ENCODE assay signal across 7 mouse cellular contexts in genomic region chr10:76728369-76728768, GRCm38 (mm10). TPM values are rescaled to one million over a fixed set of nuclear protein-coding genes. Genes with fewer than 3 reads are reported as not detected.
DNase-seq lines count a peak whose midpoint lies in the region; TF ChIP-seq lines count a peak whose summit lies in the region.

No protein-coding gene starts in this region.

- peak; percentile 69 for TF ChIP-seq CTCF in C2C12 (IDR thresholded peaks at IDR 0.05; ENCODE audit: control insufficient read depth, insufficient read depth, insufficient read length)
- peak; percentile 77 for TF ChIP-seq CTCF in heart, adult 2 months (IDR thresholded peaks at IDR 0.05)

- H3K27me3 ChIP-seq in C2C12 (ENCODE audit: control insufficient read depth, insufficient read depth, insufficient read length): no peaks in the 10 kb centered on the region
- no peaks in the 10 kb centered on the region for H3K27me3 ChIP-seq in heart, adult 2 months (ENCODE audit: control insufficient read depth, insufficient read depth, low read length)

- peaks cover 15% of the 10 kb centered on the region for H3K4me1 ChIP-seq in heart, adult 2 months (ENCODE audit: control insufficient read depth, insufficient read depth, low read length)

- peak; percentile 18 for DNase-seq in Muller cell, postnatal 12 days (ENCODE audit: inconsistent ontology term)
- DNase-seq in embryo, embryonic 10 days (ENCODE audit: low spot score): peak; percentile 87
- peak; percentile 78 to 82 for DNase-seq in heart, adult 2 months
- peak; percentile 67 to 77 for DNase-seq in kidney, postnatal 25 days
- peak; percentile 92 for DNase-seq in lung, postnatal 14 days
- DNase-seq in telencephalon, adult 2 months (ENCODE audit: low read depth, low spot score): peak; percentile 24

- no peaks in the 10 kb centered on the region for H3K79me2 ChIP-seq in C2C12 (ENCODE audit: control insufficient read depth, insufficient read depth)
- H3K79me2 ChIP-seq in heart, adult 2 months (replicated peaks; ENCODE audit: control insufficient read depth, insufficient read depth, low read length): no peaks in the 10 kb centered on the region

- no peak for TF ChIP-seq EP300 in heart, adult 2 months (IDR thresholded peaks at IDR 0.05; ENCODE audit: insufficient read depth, low read depth, low read length)

- H3K9ac ChIP-seq in heart, adult 2 months (ENCODE audit: low read depth, low read length): no peak overlapping the region

- H3K36me3 ChIP-seq in C2C12 (ENCODE audit: control insufficient read depth, insufficient read depth): no peaks in the 10 kb centered on the region
- no peaks in the 10 kb centered on the region for H3K36me3 ChIP-seq in heart, adult 2 months (ENCODE audit: control insufficient read depth, insufficient read depth, low read length)

- no peak overlapping the region; the same call in 1 of the 2 replicates for H3K27ac ChIP-seq in heart, adult 2 months

- H3K4me3 ChIP-seq in C2C12 (ENCODE audit: insufficient read depth, poor library complexity, severe bottlenecking): no peak overlapping the region
- no peak overlapping the region for H3K4me3 ChIP-seq in heart, adult 2 months

- 24% methylated on average over 11 of the region's 11 CpGs for WGBS in heart, adult 2 months

- no peak overlapping the region for H3ac ChIP-seq in C2C12 (ENCODE audit: control insufficient read depth, insufficient read length, low read depth)

- no peak for TF ChIP-seq POLR2A in heart, adult 2 months (IDR thresholded peaks at IDR 0.05; ENCODE audit: insufficient read depth, low read depth, low read length)

- no peaks in the 10 kb centered on the region for H3K79me3 ChIP-seq in C2C12 (ENCODE audit: low read depth)

- intact Hi-C loops in heart, adult 2 months (cut with DNase I): no loop called here

TF ChIP-seq in C2C12, 6 proteins besides CTCF, POLR2A, EP300 and RAD21:
- TF ChIP-seq CEBPB (IDR thresholded peaks at IDR 0.05; ENCODE audit: low read depth): no peak
- TF ChIP-seq MYOD1 (IDR thresholded peaks at IDR 0.05; ENCODE audit: control insufficient read depth, insufficient read length, low read depth): no peak
- TF ChIP-seq MYOG (IDR thresholded peaks at IDR 0.05; ENCODE audit: control insufficient read depth, extremely low read depth, insufficient read length): no peak
- TF ChIP-seq USF1 (IDR thresholded peaks at IDR 0.05; ENCODE audit: low read depth): no peak
- TF ChIP-seq FOSL1 (IDR thresholded peaks at IDR 0.05; ENCODE audit: insufficient read depth, low read length, poor library complexity, severe bottlenecking): no peak

RNA-seq across cellular contexts. Expression of gene Col6a1, which starts 2.4 kb away (rescaled TPM):
- polyA plus RNA-seq in C2C12 (2012; fragmentation: generic; extraction: Trizol): 3.8 TPM
- total RNA-seq in heart, adult 2 months (2021): 10 to 100 TPM; 30.5 to 52.4 TPM
- 75.5 and 95.3 TPM in 2 replicates for polyA plus RNA-seq in heart, adult 2 months (2012; rRNA removed)

Comparison
In these comparisons a context has a peak if more than half of its experiments do, and no peak if none do; other contexts are left out.
1. DNase-seq: peak in every context shown above with its lines; median percentile 92 in lung, postnatal 14 days; 87 in embryo, embryonic 10 days; 80 in heart, adult 2 months; 72 in kidney, postnatal 25 days; 24 in telencephalon, adult 2 months; 18 in Muller cell, postnatal 12 days.
2. RNA of gene Col6a1, which starts 2.4 kb away (polyA plus RNA-seq): 75.5 to 95.3 TPM in heart, adult 2 months; 3.8 TPM in C2C12 (single experiment); every median in the first group is over 10 times any median in the second.